Mouse (Mus musculus) c-Kit-positive CD71-positive TER-119-positive erythroid progenitor cells, embryonic 14.5 days (primary cell): ENCODE measurements at regions not wholly inside any gene's neighbourhood (a gene's known extent, or its start where the extent isn't known, plus 50 kb on each side); places are given as distances from the start of the nearest gene placed in this dataset.
A peak's percentile ranks its signal among the peaks of the same experiment; 100 is the strongest.

ENCODE experiments used
- DNase-seq: peaks from one replicate; pipeline ENCODE4 v3.0.0-alpha.2; 2013; ENCODE audit warnings: low spot score

DNA sequence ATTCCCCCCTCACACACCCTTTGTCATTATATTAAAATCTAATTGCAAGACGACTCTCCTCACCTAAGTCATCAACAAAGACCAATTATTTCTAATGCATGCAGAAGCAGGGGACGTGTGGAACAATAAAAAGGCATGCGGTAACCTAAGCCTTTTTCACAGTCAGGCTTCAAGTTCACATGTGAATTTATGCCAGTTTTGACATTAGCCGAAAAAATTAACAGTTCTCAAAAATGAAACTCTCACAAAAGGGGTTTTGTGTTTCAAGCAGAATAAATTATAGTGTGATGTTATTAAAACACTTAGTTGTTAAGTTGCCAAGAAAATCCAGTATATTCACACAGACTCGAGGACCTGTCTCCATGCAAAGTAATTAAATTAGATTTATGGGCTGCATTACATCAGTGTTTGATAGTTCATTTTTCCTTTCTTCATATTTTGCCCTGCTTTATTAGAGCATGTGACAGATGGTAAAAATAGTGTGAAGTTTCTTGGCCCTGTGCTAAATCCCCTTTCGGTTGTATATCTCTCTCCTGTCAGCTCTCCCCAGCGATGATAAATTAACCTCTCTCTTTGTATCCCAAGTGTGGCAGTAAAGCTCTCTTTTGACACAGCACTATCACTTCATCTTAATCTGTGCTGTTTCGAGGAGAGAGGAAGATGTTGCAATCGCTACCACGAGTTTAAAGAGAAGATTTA is 287.5 kb upstream of the Zfp703 start:
- no peak for DNase-seq

DNA sequence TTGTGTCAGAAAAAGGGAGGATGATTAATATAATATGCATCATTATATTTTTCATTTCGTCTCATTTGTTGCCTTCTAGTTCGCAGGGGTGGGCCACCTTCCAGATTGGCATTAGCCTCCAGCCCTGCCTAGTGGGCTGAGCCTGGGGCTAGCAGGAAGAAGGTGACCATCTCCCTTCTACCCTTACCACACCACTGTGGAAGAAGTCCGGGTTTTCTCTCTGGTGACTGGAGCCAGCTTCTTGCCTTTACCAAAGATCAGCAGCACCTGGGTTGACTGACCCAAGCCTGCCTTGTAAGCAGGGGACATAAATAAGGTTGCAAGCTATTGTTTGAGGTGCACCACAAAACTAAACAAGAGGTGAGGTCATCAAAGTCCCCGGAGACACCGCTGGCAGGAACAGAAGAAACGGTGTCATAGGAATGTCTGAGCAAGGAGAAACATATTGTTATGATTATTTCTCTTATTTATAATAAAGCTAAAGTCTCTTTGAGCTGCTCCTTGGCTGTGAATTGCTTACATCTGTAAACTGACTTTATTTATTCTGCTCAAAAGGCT is 286.9 kb upstream of the Zfp703 start:
- DNase-seq, result no peak

DNA sequence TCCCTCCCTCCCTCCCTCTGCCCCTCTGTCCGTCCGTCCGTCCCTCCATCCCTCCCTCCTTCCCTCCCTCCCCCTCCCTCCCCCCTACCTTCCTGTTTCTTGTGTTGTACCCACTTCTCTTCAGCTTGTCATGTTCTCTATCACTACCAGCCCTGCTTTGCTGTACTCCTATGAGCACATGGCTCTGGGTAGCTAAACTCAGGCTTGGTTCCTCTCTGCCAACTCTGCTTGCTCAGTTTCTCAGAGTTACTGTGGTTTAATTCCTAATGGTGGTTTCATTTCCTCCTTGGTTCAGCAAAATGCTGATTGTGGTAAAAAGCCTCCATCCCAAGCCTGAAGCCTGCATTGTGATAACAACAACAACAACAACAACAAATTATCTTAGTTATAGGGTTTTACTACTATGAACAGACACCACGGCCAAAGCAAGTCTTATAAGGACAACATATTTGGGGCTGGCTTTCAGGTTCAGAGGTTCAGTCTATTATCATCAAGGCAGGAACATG is 279.5 kb upstream of the Zfp703 start:
- DNase-seq, result no peak

DNA sequence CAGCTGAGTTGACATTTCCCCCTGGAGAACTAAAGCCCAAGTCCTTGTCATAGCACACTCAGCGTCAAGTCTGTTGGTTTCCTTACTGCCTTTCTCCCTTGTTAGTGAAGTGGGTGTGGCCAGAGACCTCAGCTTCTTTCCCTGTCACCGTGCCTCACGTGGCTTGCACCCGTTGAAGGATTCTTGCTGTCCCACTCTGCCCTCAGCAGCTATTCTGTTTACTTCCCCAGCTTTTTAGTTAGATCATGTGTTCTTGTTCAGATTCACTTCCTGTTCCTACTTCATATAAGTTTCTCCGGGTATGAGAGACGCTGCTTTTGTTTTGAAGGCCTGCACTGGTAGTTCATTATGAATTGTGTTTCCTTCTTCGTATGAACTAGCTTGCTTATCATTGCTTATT is 278.5 kb upstream of the Zfp703 start:
- no peak for DNase-seq

DNA sequence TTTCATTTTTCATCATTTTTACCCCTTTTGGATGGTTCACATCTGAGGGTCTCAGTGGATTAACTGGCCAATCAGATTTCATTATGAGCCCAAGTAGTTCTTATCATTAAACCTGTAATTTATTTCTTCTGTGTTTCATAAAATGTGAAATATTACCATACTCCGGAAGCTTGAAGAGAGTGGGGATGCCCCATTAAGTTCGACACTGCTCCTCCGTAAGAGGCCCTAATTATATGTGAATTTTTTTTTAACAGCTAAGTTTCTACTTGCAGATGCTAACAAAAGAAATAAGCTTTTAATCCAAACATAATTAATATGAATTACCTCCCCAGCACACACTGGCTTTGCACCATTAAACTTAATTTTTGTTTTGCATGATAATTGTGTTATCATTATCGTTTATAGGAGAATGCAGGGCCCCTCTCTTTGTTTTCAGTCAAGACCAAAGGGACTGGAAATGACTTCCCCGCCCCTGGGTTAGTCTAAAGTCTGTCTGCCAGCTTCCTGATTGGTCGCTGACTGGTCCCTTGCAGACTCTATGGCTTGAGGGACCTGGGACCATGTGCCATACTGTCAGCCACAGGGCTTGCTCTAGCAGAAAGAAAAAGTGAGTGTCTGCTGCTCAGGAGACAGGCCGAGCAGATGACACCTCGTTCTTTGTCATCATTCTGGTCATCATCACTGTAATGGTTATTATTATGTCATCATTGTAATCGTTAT is 270.9 kb upstream of the Zfp703 start:
- DNase-seq, result no peak

DNA sequence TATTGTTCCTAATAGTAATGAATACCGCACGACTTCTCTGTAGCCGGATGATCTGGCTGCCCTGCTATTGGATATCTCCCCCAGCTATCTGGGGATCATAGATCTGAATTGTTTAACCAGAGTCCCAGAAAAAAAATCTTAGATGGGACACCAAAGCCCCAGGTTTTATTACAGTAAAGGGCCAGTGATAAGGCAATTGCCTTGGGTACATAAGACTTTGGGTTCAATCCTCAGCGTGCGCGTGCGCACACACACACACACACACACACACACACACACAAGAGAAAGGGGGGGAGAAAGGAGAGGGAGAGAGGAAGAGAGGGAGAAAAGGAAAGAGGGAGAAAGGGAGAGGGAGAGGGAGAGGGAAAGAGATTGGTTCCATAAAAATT is 270.4 kb upstream of the Zfp703 start:
- no peak for DNase-seq

DNA sequence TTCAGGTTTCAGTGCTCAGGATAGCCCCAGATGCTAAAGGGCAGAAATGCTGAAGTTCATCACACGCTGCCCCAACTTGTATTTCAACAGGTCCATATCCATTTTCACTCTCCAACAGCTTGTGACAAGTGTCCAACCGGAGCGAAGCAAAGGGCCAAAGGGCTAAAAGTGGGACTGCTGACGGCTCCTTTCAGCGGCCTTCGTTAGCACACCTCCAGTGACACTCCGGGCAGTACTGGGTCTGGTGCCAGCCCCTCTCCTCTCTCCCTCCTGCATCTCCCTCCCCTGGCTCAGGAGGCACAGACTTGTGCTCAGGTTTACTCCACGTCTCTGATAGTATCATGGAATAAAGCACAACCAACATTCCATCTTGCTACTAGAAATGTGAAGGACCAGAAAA is 263.3 kb upstream of the Zfp703 start:
- DNase-seq, result no peak

DNA sequence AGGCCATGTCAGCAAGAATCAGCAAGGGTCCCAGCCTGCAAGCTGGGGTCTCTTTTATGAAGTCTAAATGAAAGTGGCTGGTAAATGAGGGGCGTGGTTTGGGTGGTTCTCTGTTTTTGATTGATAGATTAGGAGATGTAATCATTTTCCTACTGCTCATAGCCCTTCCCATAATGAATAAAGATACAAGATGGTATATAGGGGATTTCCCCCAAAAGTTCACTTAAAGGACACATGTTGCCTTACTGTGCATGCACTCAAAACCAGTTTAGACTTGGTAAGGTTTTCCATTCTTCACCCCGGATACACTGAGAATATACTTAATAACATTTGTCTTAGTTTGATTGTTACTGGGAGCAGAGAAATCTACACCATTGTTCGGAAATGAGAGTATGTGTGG is 262.4 kb upstream of the Zfp703 start:
- no peak for DNase-seq

DNA sequence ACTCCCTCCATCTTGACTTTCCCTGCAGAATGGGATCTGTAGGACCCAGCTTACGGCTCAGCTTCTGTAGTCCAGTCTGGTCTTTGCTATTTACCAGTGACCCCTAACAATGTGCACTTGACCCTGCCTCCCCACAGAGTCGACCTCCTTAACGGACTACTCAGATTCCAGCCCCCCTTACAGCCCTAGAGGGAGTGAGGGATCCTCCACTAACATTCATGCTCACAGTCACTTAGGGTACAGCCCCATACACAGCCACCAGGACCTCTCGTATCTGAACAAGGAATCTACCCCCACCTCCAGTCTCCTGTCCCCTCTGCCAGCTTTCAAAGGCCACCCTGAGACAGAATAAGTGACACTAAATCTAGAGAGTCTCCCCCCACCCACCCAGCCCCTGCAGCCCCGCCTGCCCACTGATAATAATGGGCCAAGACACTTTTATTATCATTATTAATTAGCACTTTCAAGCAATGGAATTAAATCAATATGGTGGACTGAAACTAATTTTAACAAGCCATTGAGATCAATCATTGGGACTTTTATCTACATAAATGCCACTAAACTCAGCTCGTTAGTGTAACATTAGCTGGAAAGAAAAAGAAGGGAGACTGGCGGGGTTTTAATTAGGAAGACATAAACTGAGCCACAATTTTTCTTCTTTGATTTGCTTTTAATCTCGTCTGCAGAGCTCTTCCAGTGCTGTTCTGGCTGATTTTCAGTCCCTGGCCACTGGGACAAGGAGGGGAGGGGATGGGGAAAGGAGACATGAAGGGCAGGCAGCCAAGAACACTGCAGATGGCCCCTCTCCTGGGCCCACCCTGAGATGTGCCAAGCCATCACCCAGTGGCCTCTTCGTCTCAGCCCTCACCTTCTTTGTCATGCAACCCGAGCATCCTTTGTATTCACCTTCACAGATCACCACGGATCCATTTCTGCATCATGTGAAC is 258.4 kb upstream of the Zfp703 start:
- no peak for DNase-seq

DNA sequence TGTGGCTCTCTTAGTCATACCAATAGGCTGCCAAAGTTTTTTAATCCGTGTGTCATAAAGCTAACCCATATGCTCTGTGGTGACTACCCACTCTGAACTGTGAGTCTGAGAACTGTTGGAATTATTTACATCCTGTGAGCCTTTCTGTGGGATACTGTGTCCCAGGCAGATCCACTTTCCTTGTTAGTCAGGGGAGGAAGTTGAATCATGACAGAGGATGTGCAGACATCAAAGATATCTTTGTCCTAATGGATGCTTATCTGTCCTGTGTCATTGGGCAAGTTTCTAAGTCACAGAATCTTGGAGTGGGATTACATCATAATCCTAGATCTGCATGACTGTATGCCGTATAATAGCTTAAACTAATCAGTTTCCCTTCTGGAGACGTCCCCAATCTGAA is 254.4 kb upstream of the Zfp703 start:
- no peak for DNase-seq

DNA sequence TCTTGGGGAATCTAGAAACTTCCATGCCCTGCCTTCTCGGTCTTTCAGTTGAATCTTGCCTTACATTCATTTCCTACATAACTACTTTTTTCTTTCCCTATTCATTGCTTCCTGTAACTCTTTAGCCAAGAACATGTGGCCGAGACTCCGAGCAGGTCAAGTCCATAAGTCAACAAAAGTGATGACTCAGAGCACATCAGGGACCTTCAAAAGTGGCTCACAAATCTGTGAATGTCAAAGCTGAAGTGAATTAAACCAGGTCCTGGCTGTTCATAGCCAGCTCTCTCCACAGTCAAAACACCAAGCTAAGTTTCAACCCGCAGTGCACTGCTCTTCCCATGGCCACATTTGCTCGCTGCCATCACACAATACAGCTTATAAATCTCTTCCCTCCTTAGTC is 252.5 kb upstream of the Zfp703 start:
- no peak for DNase-seq

DNA sequence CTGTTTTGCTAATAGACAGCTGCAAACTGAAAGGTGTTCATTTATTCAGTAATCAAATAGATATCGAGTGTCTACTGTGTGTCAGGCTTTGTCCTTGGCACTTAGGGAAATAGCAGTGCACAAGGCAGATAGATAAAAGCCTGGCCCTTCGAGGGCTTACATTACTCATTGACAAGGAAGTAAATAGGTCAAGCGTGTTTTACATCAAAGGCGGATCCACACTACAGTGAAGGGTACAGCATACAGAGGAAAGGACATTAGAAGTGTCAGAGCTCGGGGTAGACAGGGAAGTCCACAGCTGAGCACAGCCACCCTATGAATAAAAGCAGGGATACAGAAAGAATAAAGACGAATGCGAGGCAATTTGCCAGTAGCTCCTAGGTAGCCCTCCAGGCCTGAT is 251.6 kb upstream of the Zfp703 start:
- DNase-seq, result no peak

DNA sequence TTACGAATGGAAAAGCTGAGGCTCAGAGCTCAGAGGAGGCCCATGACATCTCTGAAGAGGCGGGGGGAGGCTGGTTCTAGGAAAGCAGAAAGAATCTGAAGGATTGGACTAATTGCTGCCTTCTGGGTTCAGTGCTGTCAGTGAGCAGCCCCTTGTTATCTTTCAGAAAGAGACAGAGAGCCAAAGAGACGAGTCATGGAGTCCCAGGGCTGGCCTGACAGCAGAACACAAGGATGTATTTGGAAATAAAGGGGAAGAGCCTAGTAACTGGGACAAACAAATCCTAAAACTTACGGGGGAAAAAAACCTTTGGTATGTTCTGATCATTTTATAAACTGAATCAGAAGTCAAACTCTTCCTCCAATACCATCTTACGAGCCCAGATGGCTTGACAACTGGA is 247.8 kb upstream of the Zfp703 start:
- DNase-seq, result no peak

DNA sequence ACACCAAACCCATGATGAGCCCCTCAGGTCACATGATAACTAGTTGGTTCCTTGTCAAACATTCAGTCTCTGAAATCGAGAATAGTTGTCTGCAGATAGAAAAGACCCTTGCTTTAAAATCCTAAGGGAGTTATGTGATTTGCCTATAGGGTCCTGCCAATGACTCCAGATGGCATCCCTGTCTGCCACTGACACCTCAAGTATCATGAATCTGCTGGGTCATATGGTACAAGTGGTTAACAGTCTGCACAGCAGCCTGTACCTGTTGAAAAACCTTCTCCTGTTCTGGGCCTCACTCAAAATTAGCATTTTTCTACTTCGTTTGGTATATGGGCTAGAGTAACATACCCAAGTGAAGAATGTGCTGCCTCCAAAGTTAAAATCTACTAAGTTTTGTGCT is 246.0 kb upstream of the Zfp703 start:
- no peak for DNase-seq

DNA sequence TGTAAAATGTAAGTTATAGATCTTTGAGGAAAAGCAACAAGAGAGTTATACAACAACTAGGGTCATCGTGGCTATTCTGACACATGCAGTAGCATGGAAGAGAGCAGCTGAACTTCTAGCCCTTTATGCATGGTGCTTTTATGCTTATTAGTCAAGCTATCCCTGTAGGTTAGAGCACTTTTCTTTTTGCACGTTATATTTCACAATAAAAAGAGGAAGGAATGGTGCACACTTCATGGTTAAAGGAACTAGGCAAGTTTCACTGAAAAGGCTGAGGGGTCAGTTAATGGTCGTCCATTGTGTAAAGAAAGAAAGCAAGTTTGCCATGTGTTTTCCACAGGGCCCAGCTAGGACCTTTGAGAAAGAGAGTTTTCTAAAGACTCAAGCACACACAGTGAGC is 232.7 kb upstream of the Zfp703 start:
- DNase-seq, result no peak

DNA sequence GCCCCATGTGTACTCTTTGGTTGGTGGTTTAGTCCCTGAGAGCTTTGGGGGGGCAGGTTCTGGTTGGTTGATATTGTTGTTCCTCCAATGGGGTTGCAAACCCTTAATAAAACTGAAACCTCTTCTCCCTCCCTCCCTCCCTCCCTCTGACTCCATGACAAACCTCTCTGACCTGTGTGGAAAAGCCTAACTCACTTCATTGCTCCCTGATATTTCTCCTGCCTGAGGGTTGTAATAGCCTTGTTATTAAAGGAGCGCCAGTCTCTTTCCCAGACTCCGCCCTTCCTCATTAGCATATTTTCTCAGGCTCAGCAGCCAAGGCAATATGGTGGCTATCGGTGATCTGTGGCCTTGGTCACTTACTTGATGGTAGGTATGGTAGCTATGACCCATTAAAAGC is 230.3 kb upstream of the Zfp703 start:
- DNase-seq, result no peak

DNA sequence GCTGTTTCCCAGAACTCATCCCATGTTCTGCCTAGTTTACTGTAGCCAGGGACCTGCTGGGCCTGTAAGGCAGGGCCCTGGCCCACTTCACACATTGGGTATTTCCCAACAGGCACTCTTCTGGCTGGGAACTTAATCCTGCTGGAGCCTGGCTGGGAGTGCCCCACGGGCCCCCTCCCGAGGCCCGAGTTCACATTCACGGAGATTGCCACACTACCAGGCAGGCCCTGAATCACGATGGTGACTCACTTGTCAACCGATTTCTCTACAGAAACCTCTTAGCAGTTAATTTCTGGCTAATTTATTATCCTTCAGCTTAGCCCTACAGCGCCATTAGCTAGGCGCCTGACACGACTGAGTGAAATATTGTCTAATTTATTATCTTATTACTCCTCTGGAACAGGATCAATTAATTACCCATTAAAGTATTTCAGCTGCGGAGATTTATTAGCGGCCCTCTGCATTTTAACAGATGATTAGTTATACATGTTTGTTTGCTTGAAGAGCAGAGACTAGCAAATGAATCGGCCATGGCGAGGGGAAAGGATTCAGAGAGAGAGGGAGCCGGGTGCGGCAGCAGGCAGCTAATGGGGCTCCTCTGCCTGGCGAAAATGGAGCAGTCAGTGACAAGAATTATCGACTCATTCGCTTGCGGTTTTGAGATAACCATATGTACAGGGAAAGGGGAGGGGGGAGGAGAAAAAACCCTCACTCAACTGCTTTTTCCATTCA is 229.7 kb upstream of the Zfp703 start:
- DNase-seq, result peak; percentile 15

DNA sequence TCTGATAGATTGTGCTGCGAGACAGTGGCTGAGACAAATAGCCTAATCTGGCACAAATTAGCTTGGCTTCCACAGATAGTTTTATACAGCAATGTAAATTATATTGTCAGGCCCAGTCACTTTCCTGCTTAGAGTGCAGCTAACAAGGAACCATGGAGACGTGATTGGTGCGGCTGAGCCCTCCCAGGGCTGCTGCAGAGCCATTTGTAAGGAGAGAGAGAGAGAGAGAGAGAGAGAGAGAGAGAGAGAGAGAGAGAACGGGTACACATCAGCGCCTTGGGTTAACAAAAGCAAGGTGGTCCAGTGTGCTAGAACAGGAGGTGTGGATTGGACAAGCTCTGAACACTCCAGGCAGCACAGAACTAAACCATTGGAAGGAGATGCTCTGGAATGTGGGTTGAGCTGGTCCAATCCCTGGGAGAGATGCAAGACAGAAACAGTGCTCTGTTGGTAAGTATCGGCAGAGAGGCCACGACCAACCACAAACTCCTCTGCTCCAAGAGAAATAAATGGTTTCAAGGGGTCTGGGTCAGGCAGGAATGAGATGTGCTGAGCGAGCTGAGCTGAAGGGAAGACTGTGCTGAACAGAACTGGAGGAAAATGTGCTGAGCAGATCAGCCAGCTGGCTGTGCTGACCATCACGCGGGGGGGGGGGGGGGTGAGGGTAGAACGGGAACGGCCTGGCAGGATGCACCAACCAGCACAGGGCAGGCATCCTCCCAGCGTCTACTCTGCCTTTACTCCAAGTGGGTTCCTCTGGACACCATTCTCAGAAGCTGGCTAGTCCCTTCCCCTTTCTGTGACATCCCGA is 228.8 kb upstream of the Zfp703 start:
- DNase-seq, result no peak

DNA sequence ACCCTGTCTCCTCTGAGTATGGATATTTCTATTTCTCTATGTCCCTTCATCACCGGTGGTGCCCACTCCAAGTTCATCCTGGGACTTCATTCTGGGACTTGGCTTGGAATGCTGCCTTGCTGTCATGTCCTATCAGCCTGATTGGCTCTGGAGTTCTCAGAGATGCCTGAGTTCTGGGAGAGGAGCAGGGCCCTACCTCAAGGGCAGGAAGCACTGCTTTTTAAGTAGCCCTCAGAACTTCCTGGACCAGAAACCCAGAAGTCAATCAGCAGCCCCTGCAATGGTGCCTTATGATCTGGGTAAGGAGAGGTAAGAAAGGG is 228.2 kb upstream of the Zfp703 start:
- no peak for DNase-seq

DNA sequence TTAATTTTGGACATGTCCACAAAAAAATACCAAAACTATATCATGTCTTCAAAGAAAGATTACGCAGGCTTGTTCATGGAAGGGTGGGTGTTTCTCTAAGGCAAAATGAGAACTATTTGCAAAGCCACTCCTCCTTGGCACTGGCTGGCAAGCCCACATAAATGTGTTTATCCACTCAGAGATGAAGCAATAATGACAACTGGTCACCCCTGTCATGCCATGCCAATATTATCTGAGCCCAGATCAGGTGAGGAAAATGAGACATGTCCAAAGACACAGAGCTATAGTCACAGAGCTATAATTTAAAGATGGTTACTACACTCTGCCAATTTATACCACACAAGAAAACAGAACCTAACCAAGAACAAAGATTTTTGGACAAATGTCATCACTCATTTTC is 227.0 kb upstream of the Zfp703 start:
- no peak for DNase-seq

DNA sequence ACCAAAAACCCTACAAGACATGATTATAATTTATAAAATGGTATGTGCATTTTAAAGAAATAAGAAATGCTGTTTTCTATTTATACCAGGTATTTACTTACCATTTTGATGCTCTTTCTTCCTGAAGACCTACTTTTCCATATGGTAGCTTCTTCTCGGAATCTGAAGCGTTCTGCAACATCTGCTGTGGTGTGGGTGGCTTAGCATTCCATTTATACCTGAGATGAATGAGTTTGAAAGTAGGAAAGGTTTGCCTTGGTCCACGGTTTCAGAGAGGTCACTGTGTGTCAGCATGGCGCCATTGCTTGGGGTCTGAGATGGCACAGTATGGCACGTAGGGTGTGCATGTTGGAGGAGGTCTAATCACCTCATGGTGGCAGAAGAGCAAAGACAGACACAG is 225.5 kb upstream of the Zfp703 start:
- DNase-seq, result no peak
